Mouse (Mus musculus) cortical plate, adult 2 months (tissue): Measurements from ENCODE around the gene Olfr374. TPM values are rescaled to one million over a fixed set of nuclear protein-coding genes. Genes with fewer than 3 reads are reported as not detected.

Experiments
- H3K27ac ChIP-seq: fragments of 200-500 bp; 2 replicates; pipeline ENCODE4 v1.5.1; 2012; ENCODE audit warnings: low read length, control low read depth, inconsistent platforms; ENCODE audit not compliant: insufficient read depth
- H3K4me1 ChIP-seq: fragments of 200-500 bp; 2 replicates; pipeline ENCODE4 v1.6.1; 2011; ENCODE audit warnings: low read length; ENCODE audit not compliant: control insufficient read depth, insufficient read depth
- H3K4me3 ChIP-seq: fragments of 200-500 bp; 2 replicates; pipeline ENCODE4 v1.5.1; 2011; ENCODE audit warnings: mild to moderate bottlenecking, low read length, control low read depth; ENCODE audit not compliant: insufficient read depth
- CTCF ChIP-seq: fragments of 200-500 bp; IDR thresholded peaks from 2 replicates; pipeline ENCODE4 v1.5.1; 2011; ENCODE audit warnings: mild to moderate bottlenecking, control low read depth, low read length; ENCODE audit not compliant: insufficient read depth; ENCODE audit errors: extremely low read depth
- POLR2A ChIP-seq: fragments of 200-500 bp; IDR thresholded peaks from 2 replicates; pipeline ENCODE4 v1.6.1; 2011; ENCODE audit warnings: mild to moderate bottlenecking, low read length, control low read depth; ENCODE audit not compliant: insufficient read depth; ENCODE audit errors: extremely low read depth
- polyA plus RNA-seq: library from polyadenylated mRNA; depleted of rRNA; stranded (reverse); fragments of >200 nt; gene quantifications from 2 replicates; pipeline ENCODE4 v1.2.3, GENCODE M21; 2012

The Olfr374 gene
- polyA plus RNA-seq, 1 experiment: 0.02 TPM

DNA sequence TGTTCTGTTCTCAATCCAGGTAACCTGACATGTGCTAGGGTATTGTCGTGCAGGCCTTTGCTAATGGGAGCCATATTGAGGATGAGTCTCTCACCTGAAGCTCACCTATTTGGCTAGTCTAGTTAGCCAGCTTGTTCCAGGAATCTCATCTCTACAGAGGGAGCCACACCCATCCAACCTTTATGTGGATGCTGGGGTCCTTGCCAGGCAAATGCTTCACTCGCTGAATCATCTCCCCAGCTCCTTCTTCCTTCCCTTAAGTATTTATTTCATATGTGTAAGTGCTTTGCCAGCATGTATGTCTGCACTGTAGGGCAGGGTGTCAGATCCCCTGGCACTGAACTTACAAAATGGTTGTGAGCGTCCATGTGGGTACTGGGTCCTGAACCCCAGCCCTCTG lies 39.7 kb downstream of the Olfr374 start:
- Histone ChIP-seq H3K27ac (no peak overlapping the region), H3K4me1 (no peaks in the 10 kb centered on the region), H3K4me3 (no peak overlapping the region)
- TF ChIP-seq POLR2A (no peak), CTCF (no peak)

DNA sequence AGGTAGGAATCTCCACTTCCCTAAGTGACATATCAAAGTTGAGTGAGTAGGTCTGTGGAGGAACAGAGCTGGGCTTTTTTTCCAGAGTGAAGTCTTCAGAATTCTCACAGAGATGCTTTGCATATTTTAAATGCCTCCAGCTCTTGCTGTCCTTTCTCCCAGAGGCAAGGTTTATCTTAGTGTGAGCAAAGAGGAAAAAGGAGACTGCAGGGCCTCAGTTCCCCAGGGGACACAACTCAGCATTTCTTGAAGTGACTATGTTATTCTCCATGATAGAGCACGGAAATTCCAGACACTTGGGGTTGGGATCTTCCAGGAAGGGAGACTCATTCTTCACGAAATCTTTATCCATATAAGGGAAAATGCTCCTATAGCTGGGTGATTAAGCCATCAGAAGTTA lies 40.4 kb downstream of the Olfr374 start:
- no peak overlapping the region for H3K4me3 ChIP-seq
- H3K27ac ChIP-seq: no peak overlapping the region
- no peak for TF ChIP-seq CTCF
- TF ChIP-seq POLR2A: no peak
- H3K4me1 ChIP-seq: no peaks in the 10 kb centered on the region

DNA sequence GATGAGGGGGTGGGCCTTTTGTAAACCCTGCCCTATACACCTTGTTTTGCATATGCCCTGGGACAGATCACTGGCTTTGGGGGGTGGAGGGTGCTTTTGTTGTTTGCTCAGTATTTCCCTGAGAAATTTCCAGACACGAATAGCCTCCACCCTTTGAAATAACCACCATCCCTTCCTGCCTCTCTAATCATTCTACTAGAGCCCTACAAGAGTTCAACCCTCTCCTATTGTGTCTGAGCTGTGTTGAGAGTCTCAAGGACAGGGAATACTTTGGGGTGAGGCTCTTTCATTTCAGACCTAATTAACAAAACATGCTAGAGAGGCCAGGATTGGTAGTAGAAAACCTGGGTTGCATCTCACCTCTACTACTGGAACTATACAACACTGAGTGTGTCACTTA lies 42.2 kb downstream of the Olfr374 start:
- H3K27ac ChIP-seq: no peak overlapping the region
- no peak for TF ChIP-seq CTCF
- TF ChIP-seq POLR2A: no peak
- no peaks in the 10 kb centered on the region for H3K4me1 ChIP-seq
- H3K4me3 ChIP-seq: no peak overlapping the region

DNA sequence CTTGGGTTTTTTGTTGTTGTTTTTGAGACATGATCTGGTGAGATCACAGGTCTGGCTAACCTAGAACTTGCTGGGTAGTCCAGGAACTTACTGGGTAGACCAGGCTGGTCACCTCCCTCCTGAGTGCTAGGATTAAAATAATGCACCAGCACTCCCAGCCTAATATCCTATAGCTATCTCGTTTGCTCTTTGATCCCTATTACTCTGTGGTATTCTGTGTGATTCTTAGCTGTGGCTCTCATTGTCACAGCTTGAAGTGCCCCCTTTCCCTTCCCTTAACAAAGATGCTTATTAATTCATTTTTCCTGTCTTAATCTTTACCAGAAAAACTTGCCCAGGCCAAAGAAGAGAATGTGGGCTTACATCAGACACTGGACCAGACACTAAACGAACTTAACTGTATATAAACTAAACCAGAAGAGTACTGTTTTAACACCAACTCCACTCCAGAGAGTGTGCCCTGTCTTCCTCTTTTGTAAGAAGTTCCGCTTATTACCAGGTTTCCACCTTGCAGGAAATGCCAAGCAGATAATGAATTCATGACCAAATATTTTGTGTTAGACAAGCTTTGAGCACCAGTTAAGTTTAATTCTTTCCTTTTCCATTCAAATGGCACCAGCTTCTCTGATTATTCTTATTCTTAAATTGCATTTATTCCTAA lies 44.7 kb downstream of the Olfr374 start:
- TF ChIP-seq POLR2A: no peak
- no peaks in the 10 kb centered on the region for H3K4me1 ChIP-seq
- H3K4me3 ChIP-seq: no peak overlapping the region
- H3K27ac ChIP-seq: no peak overlapping the region

DNA sequence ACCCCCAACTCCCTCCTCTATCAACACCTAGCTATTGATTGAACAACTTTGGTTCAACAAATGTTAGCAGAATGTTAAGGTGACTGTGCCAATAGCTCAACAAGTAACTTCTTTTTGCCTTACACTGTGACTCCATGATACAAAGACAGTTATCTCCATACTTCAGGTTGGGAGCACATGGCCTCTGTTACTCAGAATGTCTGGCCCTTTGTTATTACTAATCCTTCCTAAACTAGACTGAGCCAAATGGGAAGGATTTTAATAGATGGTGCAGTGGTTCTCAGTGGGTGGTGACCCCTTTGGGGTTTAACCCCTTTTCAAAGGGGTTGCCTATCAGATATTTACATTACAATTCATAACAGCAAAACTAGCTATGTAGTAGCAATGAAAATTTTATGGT lies 46.5 kb downstream of the Olfr374 start:
- no peak overlapping the region for H3K27ac ChIP-seq
- H3K4me1 ChIP-seq: no peaks in the 10 kb centered on the region
- TF ChIP-seq POLR2A (no peak), CTCF (no peak)
- H3K4me3 ChIP-seq: no peak overlapping the region

DNA sequence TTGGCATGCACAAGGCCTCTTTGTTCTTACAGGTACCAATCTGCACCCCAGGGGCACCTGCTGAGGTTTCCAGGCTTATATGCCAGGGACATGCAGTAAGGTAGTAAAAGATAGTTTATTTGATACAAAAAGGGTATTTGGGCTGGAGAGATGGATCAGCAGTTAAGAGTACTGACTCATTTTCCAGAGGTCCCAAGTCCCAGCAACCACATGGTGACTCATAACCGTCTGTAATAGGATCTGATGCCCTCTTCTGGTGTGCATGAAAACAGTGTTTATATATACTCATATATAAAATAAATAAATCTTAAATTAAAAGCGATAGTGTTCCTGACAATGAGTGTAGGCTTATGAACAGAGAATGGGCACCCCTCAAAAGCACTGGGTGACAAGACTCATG lies 51.3 kb downstream of the Olfr374 start:
- Histone ChIP-seq H3K27ac (no peak overlapping the region), H3K4me3 (no peak overlapping the region), H3K4me1 (peaks cover 5% of the 10 kb centered on the region)
- no peak for TF ChIP-seq CTCF
- no peak for TF ChIP-seq POLR2A

DNA sequence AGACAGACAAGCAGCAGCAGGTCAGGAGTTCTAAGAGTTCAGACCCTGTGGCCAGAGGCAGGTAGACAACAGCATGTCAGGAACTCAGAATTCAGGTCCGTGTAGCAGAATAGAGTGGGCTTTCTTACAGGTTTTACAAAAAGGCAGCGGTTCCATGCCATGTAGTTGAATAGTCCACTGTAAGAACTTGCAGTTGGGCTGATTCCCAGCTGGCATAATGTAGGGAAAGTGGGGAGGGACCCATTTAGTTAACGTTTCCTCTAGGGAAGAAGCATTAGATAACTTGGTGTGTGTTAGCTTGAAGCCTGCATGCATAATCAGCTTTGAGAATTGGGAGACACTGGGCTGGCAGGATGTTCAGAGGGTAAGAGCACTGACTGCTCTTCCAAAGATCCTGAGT lies 51.9 kb downstream of the Olfr374 start:
- Histone ChIP-seq H3K27ac (no peak overlapping the region), H3K4me1 (peaks cover 5% of the 10 kb centered on the region), H3K4me3 (no peak overlapping the region)
- TF ChIP-seq POLR2A (no peak), CTCF (no peak)

DNA sequence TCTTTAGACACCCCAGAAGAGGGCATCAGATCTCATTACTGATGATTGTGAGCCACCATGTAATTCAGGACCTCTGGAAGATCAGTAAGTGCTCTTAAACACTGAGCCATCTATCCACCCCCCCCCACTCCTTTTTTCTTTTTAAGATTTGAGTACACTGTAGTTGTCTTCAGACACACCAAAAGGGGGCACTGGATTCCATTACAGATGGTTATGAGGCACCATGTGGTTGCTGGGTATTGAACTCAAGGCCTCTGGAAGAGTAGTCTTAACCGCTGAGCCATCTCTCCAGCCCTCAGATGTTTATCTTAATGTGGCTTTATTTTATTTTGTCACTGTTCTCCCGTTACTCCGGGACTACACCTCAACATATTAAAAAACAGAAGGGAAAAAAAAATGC lies 53.2 kb downstream of the Olfr374 start:
- Histone ChIP-seq H3K4me1 (peaks cover 5% of the 10 kb centered on the region), H3K4me3 (peak overlapping the region; percentile 46; the same call in 1 of the 2 replicates), H3K27ac (no peak overlapping the region)
- TF ChIP-seq POLR2A (no peak), CTCF (no peak)

DNA sequence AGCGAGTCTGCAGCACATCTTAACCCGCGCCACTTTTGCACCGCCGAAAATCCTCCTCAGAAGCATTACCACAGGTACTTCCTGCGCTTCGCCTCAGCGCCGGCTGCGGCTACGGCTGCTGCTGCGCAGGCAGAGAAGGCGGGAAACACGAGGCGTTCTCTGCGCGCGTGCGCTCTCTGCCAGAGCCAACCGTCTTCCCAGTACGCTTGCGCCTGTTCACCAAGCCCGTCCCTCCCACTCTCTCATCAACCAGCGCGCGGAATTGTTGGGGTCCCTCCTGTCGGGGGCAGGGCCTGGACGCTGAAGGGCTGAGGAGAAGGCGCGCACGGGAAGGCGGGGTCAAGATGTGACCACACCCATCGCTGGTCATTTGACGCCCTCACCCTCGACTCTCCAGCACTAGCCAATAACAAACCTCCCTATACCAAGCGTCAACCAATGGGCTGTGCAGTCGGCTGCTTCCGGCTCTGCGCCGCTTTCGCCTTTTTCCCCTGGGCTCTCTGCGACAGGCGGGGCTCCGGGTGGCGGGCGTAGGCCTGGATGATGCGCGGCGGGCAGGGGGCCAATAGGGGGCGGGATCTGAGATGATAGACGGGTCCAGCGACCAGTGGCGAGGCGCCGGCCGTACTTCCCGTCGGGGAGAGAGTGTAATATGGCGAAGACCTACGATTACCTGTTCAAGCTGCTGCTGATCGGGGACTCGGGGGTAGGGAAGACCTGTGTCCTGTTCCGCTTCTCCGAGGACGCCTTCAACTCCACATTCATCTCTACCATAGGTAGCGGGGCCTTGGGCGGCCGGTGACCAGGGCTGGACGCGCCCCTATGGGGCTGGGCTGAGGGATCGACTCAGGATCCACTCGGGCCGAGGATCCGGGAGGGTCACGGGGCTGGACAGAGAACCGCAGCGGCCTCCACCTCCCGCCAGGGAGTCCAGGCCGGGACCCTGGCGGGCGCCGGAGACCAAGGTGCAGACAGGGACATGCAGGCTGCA lies 54.2 kb downstream of the Olfr374 start, which contains the start of gene Rab8a:
Gene Rab8a, plus strand, starts transcription at position 494 of the 991 bp plus-strand sequence.
- H3K27ac ChIP-seq: no peak within 1 kb of the TSS
- H3K4me1 ChIP-seq: peaks cover 5% of the 10 kb centered on the region
- peak within 1 kb of the TSS; percentile 72 for H3K4me3 ChIP-seq
- TF ChIP-seq POLR2A (peak; percentile 86), CTCF (no peak)
